Mouse (Mus musculus): ENCODE results near the gene Lpar1. TPM values are rescaled to one million over a fixed set of nuclear protein-coding genes. Genes with fewer than 3 reads are reported as not detected.

Lpar1 gene
- polyA plus RNA-seq, 1 experiment: 53.6 TPM

GRCm38 (mm10) chr4:58574024-58574423, 20.3 kb upstream of the Lpar1 start:
- no peak for DNase-seq
- no peaks in the 10 kb centered on the region for H3K4me1 ChIP-seq (ENCODE audit: control insufficient read depth, insufficient read depth, low read length)
- no peak overlapping the region for H3K27ac ChIP-seq (ENCODE audit: insufficient read depth, low read length)
- no peak for TF ChIP-seq CTCF (IDR thresholded peaks at IDR 0.05; ENCODE audit: borderline replicate concordance, insufficient read depth, low read depth, low read length)
- no peak for TF ChIP-seq POLR2A (IDR thresholded peaks at IDR 0.05; ENCODE audit: borderline replicate concordance, insufficient read depth, low read length)
- H3K4me3 ChIP-seq (replicated peaks; ENCODE audit: insufficient read depth, low read depth, low read length): no peak overlapping the region
- no peaks in the 10 kb centered on the region for H3K27me3 ChIP-seq (ENCODE audit: control insufficient read depth, insufficient read depth, low read length)
- 80% methylated on average over 6 of the region's 6 CpGs for WGBS

GRCm38 (mm10) chr4:58572446-58572845, 18.7 kb upstream of the Lpar1 start:
- Histone ChIP-seq H3K27ac (ENCODE audit: insufficient read depth, low read length) (no peak overlapping the region), H3K4me1 (ENCODE audit: control insufficient read depth, insufficient read depth, low read length) (no peaks in the 10 kb centered on the region), H3K4me3 (replicated peaks; ENCODE audit: insufficient read depth, low read depth, low read length) (no peak overlapping the region), H3K27me3 (ENCODE audit: control insufficient read depth, insufficient read depth, low read length) (no peaks in the 10 kb centered on the region)
- DNase-seq: no peak
- TF ChIP-seq POLR2A (IDR thresholded peaks at IDR 0.05; ENCODE audit: borderline replicate concordance, insufficient read depth, low read length) (no peak), CTCF (IDR thresholded peaks at IDR 0.05; ENCODE audit: borderline replicate concordance, insufficient read depth, low read depth, low read length) (no peak)
- 68% methylated on average over 2 of the region's 2 CpGs for WGBS

- DNase-seq: no peak
- Histone ChIP-seq H3K4me3 (replicated peaks; ENCODE audit: insufficient read depth, low read depth, low read length) (no peak overlapping the region), H3K4me1 (ENCODE audit: control insufficient read depth, insufficient read depth, low read length) (no peaks in the 10 kb centered on the region), H3K27me3 (ENCODE audit: control insufficient read depth, insufficient read depth, low read length) (no peaks in the 10 kb centered on the region), H3K27ac (ENCODE audit: insufficient read depth, low read length) (no peak overlapping the region)
- TF ChIP-seq CTCF (IDR thresholded peaks at IDR 0.05; ENCODE audit: borderline replicate concordance, insufficient read depth, low read depth, low read length) (no peak), POLR2A (IDR thresholded peaks at IDR 0.05; ENCODE audit: borderline replicate concordance, insufficient read depth, low read length) (no peak)
- 38% methylated on average over 3 of the region's 3 CpGs for whole genome bisulfite sequencing
Observed at GRCm38 (mm10) chr4:58571661-58572060, 18.0 kb upstream of the Lpar1 start.

GRCm38 (mm10) chr4:58571232-58571631, 17.5 kb upstream of the Lpar1 start:
- WGBS: 19% methylated on average over 1 of the region's 1 CpGs
- Histone ChIP-seq H3K27ac (ENCODE audit: insufficient read depth, low read length) (no peak overlapping the region), H3K27me3 (ENCODE audit: control insufficient read depth, insufficient read depth, low read length) (no peaks in the 10 kb centered on the region), H3K4me1 (ENCODE audit: control insufficient read depth, insufficient read depth, low read length) (no peaks in the 10 kb centered on the region), H3K4me3 (replicated peaks; ENCODE audit: insufficient read depth, low read depth, low read length) (no peak overlapping the region)
- TF ChIP-seq POLR2A (IDR thresholded peaks at IDR 0.05; ENCODE audit: borderline replicate concordance, insufficient read depth, low read length): no peak
- TF ChIP-seq CTCF (IDR thresholded peaks at IDR 0.05; ENCODE audit: borderline replicate concordance, insufficient read depth, low read depth, low read length): no peak
- DNase-seq: no peak

GRCm38 (mm10) chr4:58568486-58568885, 14.8 kb upstream of the Lpar1 start:
- no peak overlapping the region for H3K27ac ChIP-seq (ENCODE audit: insufficient read depth, low read length)
- WGBS: 27% methylated on average over 8 of the region's 8 CpGs
- DNase-seq: no peak
- H3K27me3 ChIP-seq (ENCODE audit: control insufficient read depth, insufficient read depth, low read length): no peaks in the 10 kb centered on the region
- TF ChIP-seq CTCF (IDR thresholded peaks at IDR 0.05; ENCODE audit: borderline replicate concordance, insufficient read depth, low read depth, low read length) (no peak), POLR2A (IDR thresholded peaks at IDR 0.05; ENCODE audit: borderline replicate concordance, insufficient read depth, low read length) (no peak)
- no peak overlapping the region for H3K4me3 ChIP-seq (replicated peaks; ENCODE audit: insufficient read depth, low read depth, low read length)
- no peaks in the 10 kb centered on the region for H3K4me1 ChIP-seq (ENCODE audit: control insufficient read depth, insufficient read depth, low read length)

GRCm38 (mm10) chr4:58562776-58563175, 9.1 kb upstream of the Lpar1 start:
- TF ChIP-seq CTCF (IDR thresholded peaks at IDR 0.05; ENCODE audit: borderline replicate concordance, insufficient read depth, low read depth, low read length): no peak
- no peak for TF ChIP-seq POLR2A (IDR thresholded peaks at IDR 0.05; ENCODE audit: borderline replicate concordance, insufficient read depth, low read length)
- Histone ChIP-seq H3K27me3 (ENCODE audit: control insufficient read depth, insufficient read depth, low read length) (no peaks in the 10 kb centered on the region), H3K27ac (ENCODE audit: insufficient read depth, low read length) (no peak overlapping the region), H3K4me3 (replicated peaks; ENCODE audit: insufficient read depth, low read depth, low read length) (no peak overlapping the region), H3K4me1 (ENCODE audit: control insufficient read depth, insufficient read depth, low read length) (no peaks in the 10 kb centered on the region)
- no peak for DNase-seq
- WGBS: 94% methylated on average over 1 of the region's 1 CpGs

GRCm38 (mm10) chr4:58557001-58557400, 3.3 kb upstream of the Lpar1 start:
- 77% methylated on average over 3 of the region's 3 CpGs for WGBS
- Histone ChIP-seq H3K4me3 (replicated peaks; ENCODE audit: insufficient read depth, low read depth, low read length) (no peak overlapping the region), H3K27ac (ENCODE audit: insufficient read depth, low read length) (no peak overlapping the region), H3K4me1 (ENCODE audit: control insufficient read depth, insufficient read depth, low read length) (no peaks in the 10 kb centered on the region), H3K27me3 (ENCODE audit: control insufficient read depth, insufficient read depth, low read length) (no peaks in the 10 kb centered on the region)
- TF ChIP-seq CTCF (IDR thresholded peaks at IDR 0.05; ENCODE audit: borderline replicate concordance, insufficient read depth, low read depth, low read length): no peak
- no peak for TF ChIP-seq POLR2A (IDR thresholded peaks at IDR 0.05; ENCODE audit: borderline replicate concordance, insufficient read depth, low read length)
- DNase-seq: no peak

GRCm38 (mm10) chr4:58554359-58554838, 701 bp upstream of the Lpar1 start:
- no peak for TF ChIP-seq POLR2A (IDR thresholded peaks at IDR 0.05; ENCODE audit: borderline replicate concordance, insufficient read depth, low read length)
- TF ChIP-seq CTCF (IDR thresholded peaks at IDR 0.05; ENCODE audit: borderline replicate concordance, insufficient read depth, low read depth, low read length): no peak
- H3K4me1 ChIP-seq (ENCODE audit: control insufficient read depth, insufficient read depth, low read length): no peaks in the 10 kb centered on the region
- no peak overlapping the region for H3K27ac ChIP-seq (ENCODE audit: insufficient read depth, low read length)
- WGBS: 55% methylated on average over 10 of the region's 10 CpGs
- H3K27me3 ChIP-seq (ENCODE audit: control insufficient read depth, insufficient read depth, low read length): no peaks in the 10 kb centered on the region; the same call in 1 of the 2 replicates
- no peak overlapping the region for H3K4me3 ChIP-seq (replicated peaks; ENCODE audit: insufficient read depth, low read depth, low read length)
- no peak for DNase-seq

Data from cerebellum, adult 2 months (tissue).